Mouse (Mus musculus): ENCODE measurements around the gene Prpf6.

The Prpf6 gene

GRCm38 (mm10) chr2:181596221-181596960 is 4.7 kb downstream of the Prpf6 start:
- no peaks in the 10 kb centered on the region for H3K9me3 ChIP-seq (ENCODE audit: low read length)
- TF ChIP-seq NANOG (IDR thresholded peaks at IDR 0.05; ENCODE audit: borderline replicate concordance, low read length) (no peak), CTCF (conservative IDR thresholded peaks at IDR 0.05; ENCODE audit: low read length) (no peak), POU5F1 (IDR thresholded peaks at IDR 0.05; ENCODE audit: borderline replicate concordance, low read length) (no peak)
- H3K4me1 ChIP-seq (replicated peaks; ENCODE audit: low read depth, low read length), result peaks cover 52% of the 10 kb centered on the region
- peaks cover 15% of the 10 kb centered on the region for H3K36me3 ChIP-seq (ENCODE audit: insufficient read depth, low read length)
- H3K27me3 ChIP-seq (ENCODE audit: insufficient read depth, low read length), result no peaks in the 10 kb centered on the region
- no peak overlapping the region for H3K4me3 ChIP-seq (replicated peaks; ENCODE audit: low read length)

- TF ChIP-seq CTCF (conservative IDR thresholded peaks at IDR 0.05; ENCODE audit: low read length) (peak; percentile 29; the same call in 1 of the 2 replicates), NANOG (IDR thresholded peaks at IDR 0.05; ENCODE audit: borderline replicate concordance, low read length) (no peak), POU5F1 (IDR thresholded peaks at IDR 0.05; ENCODE audit: borderline replicate concordance, low read length) (no peak)
- H3K4me1 ChIP-seq (replicated peaks; ENCODE audit: low read depth, low read length), result peaks cover 56% of the 10 kb centered on the region
- H3K27me3 ChIP-seq (ENCODE audit: insufficient read depth, low read length), result no peaks in the 10 kb centered on the region
- peaks cover 15% of the 10 kb centered on the region for H3K36me3 ChIP-seq (ENCODE audit: insufficient read depth, low read length)
- no peak overlapping the region for H3K4me3 ChIP-seq (replicated peaks; ENCODE audit: low read length)
- no peaks in the 10 kb centered on the region for H3K9me3 ChIP-seq (ENCODE audit: low read length)
Measured at GRCm38 (mm10) chr2:181597378-181598061, 5.9 kb downstream of the Prpf6 start.

GRCm38 (mm10) chr2:181598454-181599351 is 7.0 kb downstream of the Prpf6 start, which contains the start of gene Samd10:
TSS of gene Samd10 (minus strand) at chr2:181599212.
- Histone ChIP-seq H3K36me3 (ENCODE audit: insufficient read depth, low read length) (peaks cover 17% of the 10 kb centered on the region), H3K9me3 (ENCODE audit: low read length) (no peaks in the 10 kb centered on the region), H3K4me1 (replicated peaks; ENCODE audit: low read depth, low read length) (peaks cover 54% of the 10 kb centered on the region), H3K4me3 (replicated peaks; ENCODE audit: low read length) (peak within 1 kb of the TSS; percentile 91), H3K27me3 (ENCODE audit: insufficient read depth, low read length) (no peaks in the 10 kb centered on the region)
- TF ChIP-seq NANOG (IDR thresholded peaks at IDR 0.05; ENCODE audit: borderline replicate concordance, low read length), result no peak
- no peak for TF ChIP-seq CTCF (conservative IDR thresholded peaks at IDR 0.05; ENCODE audit: low read length)
- TF ChIP-seq POU5F1 (IDR thresholded peaks at IDR 0.05; ENCODE audit: borderline replicate concordance, low read length), result no peak

- peaks cover 54% of the 10 kb centered on the region for H3K4me1 ChIP-seq (replicated peaks; ENCODE audit: low read depth, low read length)
- peaks cover 17% of the 10 kb centered on the region for H3K36me3 ChIP-seq (ENCODE audit: insufficient read depth, low read length)
- no peaks in the 10 kb centered on the region for H3K9me3 ChIP-seq (ENCODE audit: low read length)
- TF ChIP-seq NANOG (IDR thresholded peaks at IDR 0.05; ENCODE audit: borderline replicate concordance, low read length), result no peak
- TF ChIP-seq CTCF (conservative IDR thresholded peaks at IDR 0.05; ENCODE audit: low read length), result no peak
- TF ChIP-seq POU5F1 (IDR thresholded peaks at IDR 0.05; ENCODE audit: borderline replicate concordance, low read length), result no peak
- peak overlapping the region; percentile 97 for H3K4me3 ChIP-seq (replicated peaks; ENCODE audit: low read length)
- no peaks in the 10 kb centered on the region for H3K27me3 ChIP-seq (ENCODE audit: insufficient read depth, low read length)
Measured at GRCm38 (mm10) chr2:181600226-181600758, 8.6 kb downstream of the Prpf6 start.

GRCm38 (mm10) chr2:181600828-181601750 is 9.4 kb downstream of the Prpf6 start:
- peaks cover 54% of the 10 kb centered on the region for H3K4me1 ChIP-seq (replicated peaks; ENCODE audit: low read depth, low read length)
- no peaks in the 10 kb centered on the region for H3K9me3 ChIP-seq (ENCODE audit: low read length)
- TF ChIP-seq NANOG (IDR thresholded peaks at IDR 0.05; ENCODE audit: borderline replicate concordance, low read length) (no peak), CTCF (conservative IDR thresholded peaks at IDR 0.05; ENCODE audit: low read length) (no peak), POU5F1 (IDR thresholded peaks at IDR 0.05; ENCODE audit: borderline replicate concordance, low read length) (no peak)

GRCm38 (mm10) chr2:181601751-181602145 is 10.1 kb downstream of the Prpf6 start:
- TF ChIP-seq CTCF (conservative IDR thresholded peaks at IDR 0.05; ENCODE audit: low read length) (no peak), NANOG (IDR thresholded peaks at IDR 0.05; ENCODE audit: borderline replicate concordance, low read length) (no peak), POU5F1 (IDR thresholded peaks at IDR 0.05; ENCODE audit: borderline replicate concordance, low read length) (no peak)
- Histone ChIP-seq H3K4me3 (replicated peaks; ENCODE audit: low read length) (peak overlapping the region; percentile 97), H3K4me1 (replicated peaks; ENCODE audit: low read depth, low read length) (peaks cover 47% of the 10 kb centered on the region), H3K27me3 (ENCODE audit: insufficient read depth, low read length) (no peaks in the 10 kb centered on the region), H3K36me3 (ENCODE audit: insufficient read depth, low read length) (peaks cover 8% of the 10 kb centered on the region; the same call in 1 of the 2 replicates), H3K9me3 (ENCODE audit: low read length) (no peaks in the 10 kb centered on the region)

More at GRCm38 (mm10) chr2:181600828-181601750, 9.4 kb downstream of the Prpf6 start:
- peak overlapping the region; percentile 97 for H3K4me3 ChIP-seq (replicated peaks; ENCODE audit: low read length)
- H3K27me3 ChIP-seq (ENCODE audit: insufficient read depth, low read length), result no peaks in the 10 kb centered on the region
- peaks cover 14% of the 10 kb centered on the region; the same call in 1 of the 2 replicates for H3K36me3 ChIP-seq (ENCODE audit: insufficient read depth, low read length)

- TF ChIP-seq POU5F1 (IDR thresholded peaks at IDR 0.05; ENCODE audit: borderline replicate concordance, low read length) (no peak), CTCF (conservative IDR thresholded peaks at IDR 0.05; ENCODE audit: low read length) (no peak), NANOG (IDR thresholded peaks at IDR 0.05; ENCODE audit: borderline replicate concordance, low read length) (no peak)
Measured at GRCm38 (mm10) chr2:181602367-181602766, 10.7 kb downstream of the Prpf6 start.

More at GRCm38 (mm10) chr2:181602367-181602766, 10.7 kb downstream of the Prpf6 start:
- H3K4me1 ChIP-seq (replicated peaks; ENCODE audit: low read depth, low read length), result peaks cover 41% of the 10 kb centered on the region
- peak overlapping the region; percentile 97 for H3K4me3 ChIP-seq (replicated peaks; ENCODE audit: low read length)
- no peaks in the 10 kb centered on the region for H3K27me3 ChIP-seq (ENCODE audit: insufficient read depth, low read length)
- peaks cover 8% of the 10 kb centered on the region; the same call in 1 of the 2 replicates for H3K36me3 ChIP-seq (ENCODE audit: insufficient read depth, low read length)
- no peaks in the 10 kb centered on the region for H3K9me3 ChIP-seq (ENCODE audit: low read length)
